ENCODE assay signal across 8 mouse cellular contexts in the genomic region with DNA sequence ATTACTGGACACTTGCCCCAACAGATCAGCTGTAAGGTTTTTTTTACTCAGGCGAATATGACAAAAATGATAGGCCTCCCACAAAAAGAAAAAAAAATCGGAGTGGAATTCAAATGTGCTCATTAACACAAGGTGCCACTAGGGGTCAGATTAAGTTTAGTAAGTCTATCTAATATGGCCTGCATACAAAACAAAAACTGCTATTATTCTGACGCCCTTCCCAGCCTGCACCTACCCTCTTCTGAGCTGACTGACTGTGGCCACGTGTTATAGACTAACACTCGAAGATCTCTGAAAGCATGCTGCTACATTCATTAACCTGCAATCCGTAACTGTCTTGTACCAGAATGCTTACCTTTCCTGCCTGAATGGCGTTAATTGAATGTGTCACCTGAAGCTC.
A peak's percentile ranks its signal among the peaks of the same experiment; 100 is the strongest.
DNase-seq lines count a peak whose midpoint lies in the region; ATAC-seq and TF ChIP-seq lines count a peak whose summit lies in the region.

No protein-coding gene starts in this region.

- no peak overlapping the region for H3K9ac ChIP-seq in CH12.LX (ENCODE audit: insufficient read depth, low read depth)
- H3K9ac ChIP-seq in forebrain, embryonic 13.5 days, result no peak overlapping the region
- no peak overlapping the region for H3K9ac ChIP-seq in midbrain, embryonic 13.5 days (replicated peaks)

- TF ChIP-seq CTCF in CH12.LX (conservative IDR thresholded peaks at IDR 0.05 in 1 of 2, IDR thresholded peaks at IDR 0.05 in 1 of 2; ENCODE audit: low read depth in 2 of 2, low read length in 2 of 2), result peak; percentile 30 to 82; a peak in 2 of 4 replicates

- in situ Hi-C loops in CH12.LX (cut with MboI; ENCODE audit: low pct_ligation_motif_present, low pct_unique_long_range_greater_than_20kb, low sequenced_read_pairs), result no loop called here

- peak; percentile 89 for TF ChIP-seq RAD21 in CH12.LX (IDR thresholded peaks at IDR 0.05; ENCODE audit: low read depth, low read length)

- TF ChIP-seq POLR2A in CH12.LX (IDR thresholded peaks at IDR 0.05; ENCODE audit: low read depth, low read length), result no peak

- H3K9me3 ChIP-seq in CH12.LX (replicated peaks; ENCODE audit: low read length), result no peaks in the 10 kb centered on the region
- H3K9me3 ChIP-seq in forebrain, embryonic 13.5 days (replicated peaks), result no peaks in the 10 kb centered on the region
- H3K9me3 ChIP-seq in midbrain, embryonic 13.5 days, result no peaks in the 10 kb centered on the region

- TF ChIP-seq EP300 in CH12.LX (IDR thresholded peaks at IDR 0.05; ENCODE audit: low read length), result no peak

- H3K27me3 ChIP-seq in CH12.LX (replicated peaks), result no peaks in the 10 kb centered on the region
- no peaks in the 10 kb centered on the region for H3K27me3 ChIP-seq in forebrain, embryonic 13.5 days
- H3K27me3 ChIP-seq in midbrain, embryonic 13.5 days, result peaks cover 2% of the 10 kb centered on the region; the same call in 1 of the 2 replicates

- 43% methylated on average over 7 of the region's 7 CpGs for WGBS in forebrain, embryonic 13.5 days
- 48% methylated on average over 7 of the region's 7 CpGs for WGBS in midbrain, embryonic 13.5 days

- dilution Hi-C loops in CH12.LX (cut with MboI; ENCODE audit: extremely low pct_ligation_motif_present, extremely low pct_unique_long_range_greater_than_20kb, low sequenced_read_pairs), result no loop called here

- H3K4me2 ChIP-seq in CH12.LX (ENCODE audit: insufficient read depth, low read depth, poor library complexity, severe bottlenecking), result no peak overlapping the region
- H3K4me2 ChIP-seq in forebrain, embryonic 13.5 days, result no peak overlapping the region
- no peak overlapping the region for H3K4me2 ChIP-seq in midbrain, embryonic 13.5 days (replicated peaks)

- no peaks in the 10 kb centered on the region for H3K79me2 ChIP-seq in CH12.LX (replicated peaks; ENCODE audit: control insufficient read depth, extremely low read depth, insufficient read depth, poor library complexity, severe bottlenecking)

- H3K27ac ChIP-seq in CH12.LX (ENCODE audit: insufficient read depth, low read depth), result no peak overlapping the region
- H3K27ac ChIP-seq in forebrain, embryonic 13.5 days, result no peak overlapping the region
- H3K27ac ChIP-seq in midbrain, embryonic 13.5 days, result no peak overlapping the region

- H3K4me3 ChIP-seq in CH12.LX (replicated peaks in 1 of 3; ENCODE audit: low read depth in 2 of 3, low read length in 2 of 3, poor library complexity in 1 of 3), result no peak overlapping the region
- H3K4me3 ChIP-seq in forebrain, embryonic 13.5 days, result no peak overlapping the region
- H3K4me3 ChIP-seq in midbrain, embryonic 13.5 days (replicated peaks), result no peak overlapping the region

- H3K4me1 ChIP-seq in CH12.LX (ENCODE audit: control insufficient read depth in 1 of 2, insufficient read depth in 2 of 2), result peaks cover 13 to 30% of the 10 kb centered on the region in 2 experiments; a peak in 3 of 4 replicates
- H3K4me1 ChIP-seq in forebrain, embryonic 13.5 days, result no peaks in the 10 kb centered on the region
- no peaks in the 10 kb centered on the region; the same call in 1 of the 2 replicates for H3K4me1 ChIP-seq in midbrain, embryonic 13.5 days (replicated peaks)

- DNase-seq in kidney, adult 9 months, result peak; percentile 37
- no peak for DNase-seq in kidney, adult 11 months
- peak; percentile 70 for DNase-seq in CH12.LX (ENCODE audit: extremely low read depth)
- no peak for DNase-seq in spleen, postnatal 10 days (ENCODE audit: low spot score in 2 of 2)
- no peak for DNase-seq in cerebellum, adult 11-12 months

- peak; percentile 61; the same call in 1 of the 2 replicates for ATAC-seq in forebrain, embryonic 13.5 days
- peak; percentile 75 for ATAC-seq in midbrain, embryonic 13.5 days
- no peak for ATAC-seq in monocyte, adult 5-6 weeks (replicated peaks; ENCODE audit: insufficient number of reproducible peaks, low FRiP score, low TSS enrichment, poor library complexity, severe bottlenecking)

- no peaks in the 10 kb centered on the region for H3K36me3 ChIP-seq in CH12.LX (replicated peaks in 1 of 2; ENCODE audit: control insufficient read depth in 1 of 2, insufficient read depth in 1 of 2, low read length in 1 of 2)
- no peaks in the 10 kb centered on the region for H3K36me3 ChIP-seq in forebrain, embryonic 13.5 days (ENCODE audit: poor library complexity, severe bottlenecking)
- no peaks in the 10 kb centered on the region for H3K36me3 ChIP-seq in midbrain, embryonic 13.5 days

TF ChIP-seq in CH12.LX, 34 proteins besides CTCF, POLR2A, EP300 and RAD21:
- 0 out of 2 replicates have a peak, but pooled peaks have one; percentile 18 for TF ChIP-seq SIN3A (IDR thresholded peaks at IDR 0.05; ENCODE audit: low read length)
- peak; percentile 94 for TF ChIP-seq ZNF384 (IDR thresholded peaks at IDR 0.05; ENCODE audit: low read depth, low read length)
- TF ChIP-seq BHLHE40 (IDR thresholded peaks at IDR 0.05; ENCODE audit: low read depth, low read length), result no peak
- TF ChIP-seq MAX (IDR thresholded peaks at IDR 0.05; ENCODE audit: low read length), result peak; percentile 80
- TF ChIP-seq PAX5 (IDR thresholded peaks at IDR 0.05; ENCODE audit: low read length), result no peak
- TF ChIP-seq ELF1 (IDR thresholded peaks at IDR 0.05; ENCODE audit: low read depth, low read length), result no peak
- peak; percentile 77 for TF ChIP-seq SMC3 (IDR thresholded peaks at IDR 0.05; ENCODE audit: low read depth, low read length)
- TF ChIP-seq ZC3H11A (IDR thresholded peaks at IDR 0.05; ENCODE audit: low read depth, low read length), result peak; percentile 80
- TF ChIP-seq KAT2A (IDR thresholded peaks at IDR 0.05; ENCODE audit: insufficient replicate concordance, low read length), result no peak
- TF ChIP-seq ZKSCAN1 (IDR thresholded peaks at IDR 0.05; ENCODE audit: borderline replicate concordance, low read depth, low read length), result no peak
- 0 out of 2 replicates have a peak, but pooled peaks have one; percentile 11 for TF ChIP-seq MYC (IDR thresholded peaks at IDR 0.05; ENCODE audit: low read depth, low read length)

Comparison
In these comparisons a context has a peak if more than half of its experiments do, and no peak if none do; other contexts are left out.
1. DNase-seq: peak in kidney, adult 9 months (single experiment) and CH12.LX (single experiment); none in kidney, adult 11 months (single experiment), spleen, postnatal 10 days (0 of 2) and cerebellum, adult 11-12 months (single experiment).